Mouse (Mus musculus) retina, postnatal 1 day (tissue): Measurements from ENCODE around the gene Sag.

Source experiments
- DNase-seq: peaks from one replicate; pipeline ENCODE4 v3.0.0-alpha.2; 2012

Sag gene

GRCm38 (mm10) chr1:87803576-87803975 is at the start of gene Sag:
Gene Sag (plus strand): TSS chr1:87803680.
- peak; percentile 92 for DNase-seq

- DNase-seq = peak; percentile 97
Measured at GRCm38 (mm10) chr1:87755641-87756470, 47.6 kb upstream of the Sag start, which contains the start of gene Atg16l1. Gene Atg16l1 (plus strand): TSS chr1:87755870.

- no peak for DNase-seq
Measured at GRCm38 (mm10) chr1:87763821-87764220, 39.7 kb upstream of the Sag start.

GRCm38 (mm10) chr1:87765741-87766140 is 37.7 kb upstream of the Sag start:
- DNase-seq = no peak

- peak; percentile 17 for DNase-seq
Measured at GRCm38 (mm10) chr1:87766233-87766632, 37.2 kb upstream of the Sag start.

GRCm38 (mm10) chr1:87769263-87769662 is 34.2 kb upstream of the Sag start:
- no peak for DNase-seq

- DNase-seq = no peak
Measured at GRCm38 (mm10) chr1:87770486-87770885, 33.0 kb upstream of the Sag start.

GRCm38 (mm10) chr1:87771724-87772123 is 31.8 kb upstream of the Sag start:
- DNase-seq = no peak

- no peak for DNase-seq
Measured at GRCm38 (mm10) chr1:87773336-87773735, 30.1 kb upstream of the Sag start.

GRCm38 (mm10) chr1:87774845-87775244 is 28.6 kb upstream of the Sag start:
- DNase-seq = no peak

GRCm38 (mm10) chr1:87779204-87779785 is 24.2 kb upstream of the Sag start:
- no peak for DNase-seq

- DNase-seq = no peak
Measured at GRCm38 (mm10) chr1:87785703-87786102, 17.8 kb upstream of the Sag start.

GRCm38 (mm10) chr1:87786251-87786650 is 17.2 kb upstream of the Sag start:
- DNase-seq = no peak

GRCm38 (mm10) chr1:87789665-87790064 is 13.8 kb upstream of the Sag start:
- DNase-seq = no peak

GRCm38 (mm10) chr1:87792438-87793137 is 10.9 kb upstream of the Sag start:
- no peak for DNase-seq

GRCm38 (mm10) chr1:87793138-87793449 is 10.4 kb upstream of the Sag start:
- DNase-seq = no peak

GRCm38 (mm10) chr1:87797702-87798101 is 5.8 kb upstream of the Sag start:
- no peak for DNase-seq

GRCm38 (mm10) chr1:87798306-87798705 is 5.2 kb upstream of the Sag start:
- DNase-seq = no peak

GRCm38 (mm10) chr1:87807751-87808150 is 4.3 kb downstream of the Sag start:
- DNase-seq = no peak

- no peak for DNase-seq
Measured at GRCm38 (mm10) chr1:87811391-87811790, 7.9 kb downstream of the Sag start.

GRCm38 (mm10) chr1:87812061-87812460 is 8.6 kb downstream of the Sag start:
- no peak for DNase-seq

- no peak for DNase-seq
Measured at GRCm38 (mm10) chr1:87813155-87813554, 9.7 kb downstream of the Sag start.

- no peak for DNase-seq
Measured at GRCm38 (mm10) chr1:87813681-87814080, 10.2 kb downstream of the Sag start.

- DNase-seq = no peak
Measured at GRCm38 (mm10) chr1:87824420-87824995, 21.0 kb downstream of the Sag start.
